Mouse (Mus musculus) lung, postnatal 0 days (tissue): ENCODE measurements at regions not wholly inside any gene's neighbourhood (a gene's known extent, or its start where the extent isn't known, plus 50 kb on each side); places are given as distances from the start of the nearest gene placed in this dataset.

Source experiments
- CTCF ChIP-seq: IDR thresholded peaks from 2 replicates; pipeline ENCODE4 v1.5.1; 2016; ENCODE audit warnings: antibody characterized with exemption, mild to moderate bottlenecking
- EP300 ChIP-seq: IDR thresholded peaks from 2 replicates; pipeline ENCODE4 v1.6.1; 2016; ENCODE audit warnings: antibody characterized with exemption, mild to moderate bottlenecking, control low read depth

DNA sequence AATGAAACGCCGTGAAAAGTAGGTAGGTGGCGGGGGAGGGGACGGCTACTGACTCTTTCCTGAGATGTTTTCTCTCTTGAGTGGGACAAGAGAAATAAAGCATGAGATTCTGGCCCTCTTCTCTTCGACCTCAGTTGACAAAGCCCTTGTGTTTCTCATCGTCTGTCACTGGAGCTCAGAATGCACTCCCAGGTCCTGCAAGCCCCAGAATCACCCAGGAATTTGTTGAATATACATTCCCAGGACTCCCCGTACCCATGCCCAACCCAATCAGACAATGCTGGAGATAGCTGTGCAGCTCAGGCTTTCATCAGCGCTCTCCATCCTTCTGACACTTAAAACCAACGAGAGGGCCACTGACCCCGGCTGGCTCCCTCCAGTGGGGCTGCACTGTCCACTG, 422.9 kb downstream of the Wdr11 start:
- TF ChIP-seq CTCF (no peak), EP300 (no peak)
